Mouse (Mus musculus) midbrain, embryonic 10.5 days (tissue): ENCODE results near the gene Zfp617. TPM values are rescaled to one million over a fixed set of nuclear protein-coding genes. Genes with fewer than 3 reads are reported as not detected.

ENCODE experiments used
- DNase-seq: peaks from one replicate; pipeline ENCODE4 v3.0.0-alpha.2; 2017; ENCODE audit warnings: low spot score
- H3K27ac ChIP-seq: fragments of 300-500 bp; sonication (generic); replicated peaks from 2 replicates; pipeline ENCODE4 v1.5.1; 2016; ENCODE audit warnings: mild to moderate bottlenecking
- H3K27me3 ChIP-seq: fragments of 300-500 bp; sonication (generic); 2 replicates; pipeline ENCODE4 v1.6.1; 2016; ENCODE audit warnings: low read depth, mild to moderate bottlenecking; ENCODE audit not compliant: poor library complexity, severe bottlenecking
- H3K36me3 ChIP-seq: fragments of 300-500 bp; sonication (generic); 2 replicates; pipeline ENCODE4 v1.6.1; 2016; ENCODE audit warnings: mild to moderate bottlenecking, moderate library complexity
- H3K4me1 ChIP-seq: fragments of 300-500 bp; sonication (generic); 2 replicates; pipeline ENCODE4 v1.6.1; 2016
- H3K4me3 ChIP-seq: fragments of 300-500 bp; sonication (generic); 2 replicates; pipeline ENCODE4 v1.5.1; 2016; ENCODE audit warnings: mild to moderate bottlenecking, moderate library complexity
- H3K9me3 ChIP-seq: fragments of 300-500 bp; sonication (generic); replicated peaks from 2 replicates; pipeline ENCODE4 v1.6.1; 2016; ENCODE audit warnings: mild to moderate bottlenecking
- WGBS: fragments of 180-500 bp; shearing (Covaris S2); methylation state at CpG from one replicate; pipeline ENCODE4 v1.1.7; 2016; 5-methylcytosine and 5-hydroxymethylcytosine counted together
- polyA plus RNA-seq: library from polyadenylated mRNA; unstranded; fragments of >200 nt; fragmentation: Nextera tagmentation; extraction: Ambion mirVana; gene quantifications from 2 replicates; pipeline ENCODE4 v1.2.1, GENCODE M21; 2016

The Zfp617 gene
- polyA plus RNA-seq, 1 experiment from 2014 or later = 35.4 TPM

GRCm38 (mm10) chr8:71964051-71964450, 55.6 kb downstream of the Zfp617 start:
- WGBS = 92% methylated on average over 3 of the region's 3 CpGs
- no peak for DNase-seq
- peaks cover 92% of the 10 kb centered on the region for H3K36me3 ChIP-seq
- H3K4me3 ChIP-seq = no peak overlapping the region
- no peaks in the 10 kb centered on the region for H3K4me1 ChIP-seq
- H3K27me3 ChIP-seq = no peaks in the 10 kb centered on the region
- H3K9me3 ChIP-seq = peaks cover 40% of the 10 kb centered on the region
- H3K27ac ChIP-seq = no peak overlapping the region

DNA sequence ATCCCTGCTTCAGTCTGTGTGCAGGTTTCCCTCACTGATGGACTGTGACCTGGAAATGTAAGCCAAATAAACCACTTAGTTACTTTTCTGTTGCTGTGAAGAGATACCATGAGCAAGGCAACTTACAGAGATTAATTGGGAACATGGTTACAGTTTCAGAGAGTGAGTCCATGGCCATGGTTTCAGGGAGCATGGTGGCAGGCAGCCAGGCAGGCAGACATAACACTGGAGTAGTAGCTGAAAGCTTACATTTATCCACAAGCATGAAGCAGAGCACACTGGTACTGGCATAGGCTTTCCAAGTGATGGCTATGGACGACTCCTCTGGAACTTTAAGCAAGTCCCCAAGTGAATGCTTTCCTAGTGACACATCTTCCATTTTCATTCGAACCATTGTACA, 56.7 kb downstream of the Zfp617 start:
- no peaks in the 10 kb centered on the region for H3K27me3 ChIP-seq
- 92% methylated on average over 2 of the region's 2 CpGs for WGBS
- DNase-seq = no peak
- peaks cover 40% of the 10 kb centered on the region for H3K9me3 ChIP-seq
- H3K4me1 ChIP-seq = no peaks in the 10 kb centered on the region
- H3K4me3 ChIP-seq = no peak overlapping the region
- H3K36me3 ChIP-seq = peaks cover 94% of the 10 kb centered on the region
- H3K27ac ChIP-seq = no peak overlapping the region

GRCm38 (mm10) chr8:71966411-71966810, 58.0 kb downstream of the Zfp617 start:
- Histone ChIP-seq H3K27ac (no peak overlapping the region), H3K9me3 (peaks cover 38% of the 10 kb centered on the region), H3K4me1 (no peaks in the 10 kb centered on the region), H3K4me3 (no peak overlapping the region), H3K36me3 (peaks cover 93% of the 10 kb centered on the region), H3K27me3 (no peaks in the 10 kb centered on the region)
- no peak for DNase-seq

DNA sequence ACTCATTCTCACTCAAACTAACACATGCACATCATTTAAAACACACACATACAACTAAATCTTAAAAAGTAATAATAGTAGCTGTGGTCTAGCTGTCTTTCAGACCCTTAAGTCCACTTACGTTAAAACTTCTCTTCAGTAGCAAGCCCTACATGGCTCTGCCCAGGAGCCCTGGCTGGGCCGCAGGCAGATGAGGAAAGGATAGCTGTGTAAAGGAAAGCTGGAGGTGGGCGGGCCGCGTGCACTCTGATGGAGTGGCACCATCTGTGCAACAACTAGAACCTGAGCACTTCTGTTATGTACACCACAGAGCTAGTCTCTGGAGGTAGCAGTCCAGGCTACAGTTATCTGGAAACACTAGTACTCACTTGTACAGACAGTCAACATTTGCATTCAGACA, 58.8 kb downstream of the Zfp617 start:
- WGBS = 97% methylated on average over 5 of the region's 5 CpGs
- H3K4me3 ChIP-seq = no peak overlapping the region
- no peaks in the 10 kb centered on the region for H3K27me3 ChIP-seq
- no peaks in the 10 kb centered on the region for H3K4me1 ChIP-seq
- no peak for DNase-seq
- peaks cover 35% of the 10 kb centered on the region for H3K9me3 ChIP-seq
- H3K27ac ChIP-seq = no peak overlapping the region
- H3K36me3 ChIP-seq = peaks cover 87% of the 10 kb centered on the region

- H3K9me3 ChIP-seq = peaks cover 35% of the 10 kb centered on the region
- no peak overlapping the region for H3K4me3 ChIP-seq
- no peak overlapping the region for H3K27ac ChIP-seq
- DNase-seq = no peak
- WGBS = 92% methylated on average over 6 of the region's 6 CpGs
- H3K4me1 ChIP-seq = no peaks in the 10 kb centered on the region
- H3K27me3 ChIP-seq = no peaks in the 10 kb centered on the region
- peaks cover 82% of the 10 kb centered on the region for H3K36me3 ChIP-seq
Observed at GRCm38 (mm10) chr8:71968100-71968499, 59.7 kb downstream of the Zfp617 start.

DNA sequence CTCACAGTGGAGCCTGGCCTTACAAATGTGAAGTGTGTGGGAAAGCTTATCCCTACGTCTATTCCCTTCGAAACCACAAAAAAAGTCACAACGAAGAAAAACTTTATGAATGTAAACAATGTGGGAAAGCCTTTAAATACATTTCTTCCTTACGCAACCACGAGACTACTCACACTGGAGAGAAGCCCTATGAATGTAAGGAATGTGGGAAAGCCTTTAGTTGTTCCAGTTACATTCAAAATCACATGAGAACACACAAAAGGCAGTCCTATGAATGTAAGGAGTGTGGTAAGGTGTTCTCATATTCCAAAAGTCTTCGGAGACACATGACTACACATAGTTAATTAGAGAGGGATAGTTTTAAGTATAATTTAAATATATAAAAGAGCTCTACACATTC, 60.2 kb downstream of the Zfp617 start:
- no peak for DNase-seq
- Histone ChIP-seq H3K4me3 (no peak overlapping the region), H3K9me3 (peaks cover 35% of the 10 kb centered on the region), H3K27me3 (no peaks in the 10 kb centered on the region), H3K36me3 (peaks cover 77% of the 10 kb centered on the region), H3K27ac (no peak overlapping the region), H3K4me1 (no peaks in the 10 kb centered on the region)
- WGBS = 96% methylated on average over 6 of the region's 6 CpGs

GRCm38 (mm10) chr8:71971945-71972344, 63.5 kb downstream of the Zfp617 start:
- no peak for DNase-seq
- 69% methylated on average over 1 of the region's 1 CpGs for WGBS

DNA sequence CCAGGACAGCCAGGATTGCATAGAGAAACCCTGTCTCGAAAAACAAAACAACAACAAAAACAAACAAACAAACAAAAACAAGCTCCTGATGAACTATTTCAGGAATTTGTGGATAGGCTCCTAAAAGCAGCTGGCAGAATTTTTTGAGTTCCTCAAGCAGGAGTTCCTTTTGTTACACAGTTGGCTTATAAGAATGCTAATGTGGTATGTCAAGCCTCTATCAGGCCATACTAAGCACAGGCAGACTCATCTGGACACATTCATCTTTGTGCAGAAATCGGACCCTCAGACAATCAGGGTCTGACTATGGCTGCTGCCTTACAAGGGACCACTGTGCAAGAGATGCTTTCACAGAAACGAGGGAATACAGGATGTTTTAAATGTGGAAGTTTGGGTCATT, 65.8 kb downstream of the Zfp617 start:
- Histone ChIP-seq H3K27me3 (no peaks in the 10 kb centered on the region), H3K36me3 (peaks cover 21% of the 10 kb centered on the region), H3K4me1 (no peaks in the 10 kb centered on the region), H3K4me3 (no peak overlapping the region), H3K9me3 (no peaks in the 10 kb centered on the region), H3K27ac (no peak overlapping the region)
- no peak for DNase-seq
- WGBS = 82% methylated on average over 3 of the region's 3 CpGs

More at GRCm38 (mm10) chr8:71971945-71972344, 63.5 kb downstream of the Zfp617 start:
- Histone ChIP-seq H3K36me3 (peaks cover 44% of the 10 kb centered on the region), H3K4me3 (no peak overlapping the region), H3K9me3 (peaks cover 9% of the 10 kb centered on the region), H3K27me3 (no peaks in the 10 kb centered on the region), H3K27ac (no peak overlapping the region), H3K4me1 (no peaks in the 10 kb centered on the region)

DNA sequence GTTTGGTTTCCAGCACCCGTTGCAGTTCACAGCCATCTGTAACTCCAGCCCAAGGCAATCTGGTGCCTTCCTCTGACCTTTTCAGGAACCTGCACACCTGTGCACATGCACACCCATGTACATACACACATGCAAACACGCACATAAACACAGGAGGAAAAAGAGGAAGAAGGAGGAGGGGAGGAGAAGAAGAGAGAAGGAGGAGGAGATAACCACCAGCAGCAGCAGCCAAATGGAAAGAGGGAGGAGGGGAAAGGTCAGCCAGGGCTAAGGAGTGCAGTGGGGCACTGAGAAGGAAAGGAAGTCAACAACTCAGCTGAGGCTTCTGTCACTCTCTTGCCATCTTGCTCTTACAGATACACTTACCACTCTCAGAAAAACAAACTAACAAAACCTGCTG, 72.6 kb downstream of the Zfp617 start:
- no peak overlapping the region for H3K4me3 ChIP-seq
- no peaks in the 10 kb centered on the region for H3K9me3 ChIP-seq
- H3K4me1 ChIP-seq = no peaks in the 10 kb centered on the region
- no peak overlapping the region for H3K27ac ChIP-seq
- 78% methylated on average over 2 of the region's 2 CpGs for WGBS
- no peaks in the 10 kb centered on the region for H3K36me3 ChIP-seq
- H3K27me3 ChIP-seq = no peaks in the 10 kb centered on the region
- DNase-seq = no peak

- Histone ChIP-seq H3K4me1 (no peaks in the 10 kb centered on the region), H3K27me3 (no peaks in the 10 kb centered on the region), H3K9me3 (no peaks in the 10 kb centered on the region), H3K27ac (no peak overlapping the region), H3K36me3 (no peaks in the 10 kb centered on the region), H3K4me3 (no peak overlapping the region)
- 91% methylated on average over 4 of the region's 4 CpGs for WGBS
- DNase-seq = no peak
Observed at GRCm38 (mm10) chr8:71981456-71981855, 73.0 kb downstream of the Zfp617 start.

Other genes with a start within 250 kb of the Zfp617 start
- 4.6 and 8.1 TPM in 2 replicates for gene Unc13a, start 236.9 kb upstream of the Zfp617 start, polyA plus RNA-seq
- 2.8 and 3.7 TPM in 2 replicates for gene Jak3, start 232.3 kb upstream of the Zfp617 start, polyA plus RNA-seq
- gene Insl3, start 219.4 kb upstream of the Zfp617 start, polyA plus RNA-seq = 0.30 and 0.37 TPM in 2 replicates
- gene B3gnt3, start 206.8 kb upstream of the Zfp617 start, polyA plus RNA-seq = 0.67 and 0.89 TPM in 2 replicates
- gene Fcho1, start 182.9 kb upstream of the Zfp617 start, polyA plus RNA-seq = 17.7 and 25.4 TPM in 2 replicates
- gene Zfp709, start 26.6 kb upstream of the Zfp617 start, polyA plus RNA-seq = 5.3 and 5.4 TPM in 2 replicates
- gene Zfp882, start within 50 bp of the Zfp617 start, polyA plus RNA-seq = 8.2 and 10.7 TPM in 2 replicates
- gene Zfp961, start 42.4 kb downstream of the Zfp617 start, polyA plus RNA-seq = 24.4 and 26.6 TPM in 2 replicates
- gene Cyp4f18, start 101.0 kb downstream of the Zfp617 start, polyA plus RNA-seq = 0.32 and 0.36 TPM in 2 replicates
- gene Olfr372, start 132.6 kb downstream of the Zfp617 start, polyA plus RNA-seq = not detected in 2 replicates
- 0.02 TPM in 1 of 2 replicates, not detected in the other for gene Olfr373, start 174.5 kb downstream of the Zfp617 start, polyA plus RNA-seq
- gene Olfr374, start 198.4 kb downstream of the Zfp617 start, polyA plus RNA-seq = not detected in 2 replicates
- 560 and 595 TPM in 2 replicates for gene Tpm4, start 226.3 kb downstream of the Zfp617 start, polyA plus RNA-seq